Mouse (Mus musculus) gastrocnemius, postnatal 14 days (tissue): ENCODE measurements around the gene Sh3d19. TPM values are rescaled to one million over a fixed set of nuclear protein-coding genes. Genes with fewer than 3 reads are reported as not detected.

Source experiments
- total RNA-seq, 2 experiments: library from RNA; stranded (reverse); gene quantifications; 2 replicates each; pipeline ENCODE4 v1.2.3; 2021

The Sh3d19 gene
- total RNA-seq, 2 experiments from 2014 or later: 23.1 to 23.2 TPM

Other genes starting within 250 kb of the Sh3d19 start
- gene Fam160a1, start 153.8 kb upstream of the Sh3d19 start, total RNA-seq: 10 to 100 TPM; 46.9 to 59.1 TPM
- gene Glt28d2, start 83.6 kb upstream of the Sh3d19 start, total RNA-seq: 1 to 10 TPM; 4.9 to 9.2 TPM
- 10 to 100 TPM; 32.3 to 43.3 TPM for gene Gm37240, start 83.6 kb upstream of the Sh3d19 start, total RNA-seq
- gene Prss48, start 31.4 kb downstream of the Sh3d19 start, total RNA-seq: not detected
- gene Rps3a1, start 171.6 kb downstream of the Sh3d19 start, total RNA-seq: 100 to 1,000 TPM; 470 to 549 TPM